Mouse (Mus musculus): ENCODE data around the gene Trpv2.

Trpv2 gene

DNA sequence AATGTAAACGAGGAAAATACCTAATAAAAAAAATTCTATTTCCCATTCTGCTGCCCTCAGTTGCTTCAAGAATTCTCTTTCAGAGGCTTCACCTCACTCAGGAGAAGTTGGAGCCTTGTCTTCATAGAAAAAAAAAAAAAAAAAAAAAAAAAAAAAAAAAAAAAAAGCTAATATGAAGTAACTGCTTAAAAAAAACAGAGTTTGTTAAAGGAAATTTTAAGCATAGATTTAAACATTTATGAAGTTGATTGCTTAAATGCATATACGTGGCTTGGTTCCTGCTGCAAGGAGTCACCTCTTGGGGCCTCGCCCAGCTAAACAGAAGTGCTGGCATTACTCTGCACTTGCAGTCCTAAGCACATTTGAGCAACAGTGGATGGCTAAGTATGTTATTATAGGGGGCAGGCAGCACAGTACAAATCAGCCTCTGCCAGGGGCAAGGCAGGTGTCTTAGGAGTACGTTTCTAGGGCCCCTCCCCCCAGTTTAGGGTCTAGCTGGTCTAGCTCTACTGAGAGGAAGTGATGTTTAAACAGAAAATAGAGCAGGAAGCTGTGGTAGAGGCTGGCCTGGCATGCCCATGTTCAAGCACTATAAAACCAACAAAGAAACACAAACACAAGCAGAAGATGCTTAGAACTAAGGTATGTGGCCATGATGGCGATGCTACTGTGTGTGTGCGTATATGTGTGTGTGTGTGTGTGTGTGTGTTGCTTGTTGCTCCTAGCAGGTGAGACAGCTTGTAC is at the start of gene Trpv2:
Trpv2 (plus strand) TSS at position 528 of the 744 bp plus-strand sequence.
- no peak for DNase-seq

DNA sequence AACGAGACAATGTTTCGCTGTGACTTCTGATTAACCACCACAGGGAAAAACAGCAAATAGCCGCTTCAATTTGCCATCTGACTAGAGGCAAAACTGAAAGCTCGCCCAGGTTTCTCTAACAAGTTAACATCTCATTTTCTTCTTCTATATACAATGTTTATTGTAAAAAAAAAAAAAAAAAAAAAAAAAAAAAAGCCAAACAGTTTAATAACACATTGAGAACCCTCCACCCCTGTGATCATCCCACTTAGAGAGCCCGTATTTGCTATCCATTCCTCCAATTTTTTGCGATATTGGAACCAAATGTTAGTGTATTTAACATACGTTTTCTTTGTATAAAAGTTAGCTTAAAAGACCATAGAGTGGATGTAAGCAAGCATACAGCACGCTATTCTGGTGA is 37.2 kb upstream of the Trpv2 start:
- DNase-seq, result no peak

DNA sequence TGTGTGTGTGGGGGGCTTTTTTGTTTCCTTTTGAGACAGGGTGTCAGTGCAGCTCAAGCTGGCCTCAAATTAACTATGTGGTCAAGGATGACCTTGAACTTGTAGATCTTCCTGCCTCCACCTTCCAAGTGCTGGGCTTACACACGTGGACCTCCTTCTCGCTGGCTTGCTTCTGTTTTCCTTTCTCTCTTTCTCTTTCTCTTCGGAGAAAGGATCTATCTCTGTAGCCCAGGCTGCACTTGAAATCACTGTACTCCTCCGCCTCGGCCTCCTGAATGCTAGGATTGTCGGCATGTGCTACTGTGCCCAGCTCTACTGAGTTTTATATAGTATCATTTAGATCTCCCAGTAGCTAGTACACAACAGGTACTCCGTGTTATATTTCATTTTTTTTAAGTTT is 36.7 kb upstream of the Trpv2 start:
- no peak for DNase-seq

DNA sequence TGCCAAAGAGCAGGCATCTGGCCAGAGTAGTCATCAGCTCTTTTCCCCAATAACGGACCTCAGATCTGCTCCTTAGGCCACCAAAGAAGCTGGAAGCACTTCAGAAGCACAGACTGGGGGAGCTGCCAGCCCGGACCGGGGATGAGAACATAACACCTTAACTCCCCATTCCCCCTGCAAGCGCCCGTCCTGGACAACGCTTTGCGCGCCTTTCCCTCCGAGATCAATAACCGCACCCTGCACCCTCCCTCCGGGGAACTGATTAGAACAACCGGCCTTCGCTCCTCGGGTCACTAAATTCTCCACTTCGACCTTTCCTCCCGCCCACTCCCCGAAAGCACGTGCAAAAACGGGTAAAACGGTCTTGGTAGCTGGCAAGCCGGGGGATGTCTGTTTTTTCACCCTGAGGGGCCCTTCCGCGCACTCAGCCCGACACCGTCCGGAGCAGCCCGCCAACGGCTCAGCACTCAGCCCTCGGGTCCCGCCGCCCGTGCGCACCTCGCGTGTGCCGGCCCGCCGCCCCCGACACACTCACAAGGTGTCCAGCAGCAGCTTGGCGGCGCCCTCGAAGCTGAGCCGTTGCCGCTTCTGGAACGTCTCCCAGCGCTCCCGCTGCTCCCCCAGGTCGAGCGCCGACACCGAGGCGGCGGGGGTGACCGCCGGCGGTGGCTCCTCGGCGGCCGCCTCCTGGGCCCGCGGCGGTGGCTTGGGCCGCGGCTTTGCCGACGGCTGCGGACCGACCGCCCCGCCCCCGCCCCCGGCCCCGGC is 35.8 kb upstream of the Trpv2 start:
- peak; percentile 54 for DNase-seq

DNA sequence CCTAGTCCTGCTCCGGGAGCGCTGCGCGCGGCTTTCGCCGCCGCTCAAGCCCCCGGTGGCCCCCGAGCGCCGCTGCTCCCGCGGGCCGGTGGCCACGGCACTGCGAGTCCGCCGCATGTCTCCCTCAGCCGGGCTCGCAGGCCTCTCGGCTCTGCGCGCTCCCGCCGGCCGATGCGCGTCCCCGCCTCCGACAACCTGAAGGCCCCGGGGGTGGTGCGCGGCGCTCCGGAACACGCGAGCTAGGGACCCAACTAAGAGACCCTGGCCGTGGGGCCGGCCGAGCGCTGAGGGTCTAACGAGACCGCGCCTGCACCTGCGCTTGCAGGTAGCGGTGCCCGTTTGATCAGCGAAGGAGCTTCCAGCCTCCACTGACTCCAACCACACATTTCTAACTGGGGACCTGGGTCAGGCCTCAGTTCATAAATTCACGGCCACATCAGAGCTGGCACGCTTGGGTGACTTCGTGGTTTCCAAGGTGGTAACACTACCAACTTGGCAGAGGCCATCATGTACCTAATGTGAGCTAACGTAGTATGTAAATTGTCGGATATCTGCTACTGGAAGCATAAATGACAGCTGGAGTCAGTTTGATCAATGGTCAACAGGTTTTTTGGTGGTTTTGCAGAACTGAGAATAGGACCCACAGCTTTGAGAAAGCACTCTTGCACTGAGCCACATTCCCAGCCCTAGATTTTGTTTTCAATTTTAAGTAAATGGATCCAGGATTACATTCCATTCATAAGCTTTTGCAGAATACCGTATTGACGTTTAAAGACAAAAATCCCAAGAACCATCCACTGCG is 35.0 kb upstream of the Trpv2 start, which contains the start of gene Cenpv:
Cenpv (minus strand) TSS at position 173 of the 802 bp plus-strand sequence.
- peak; percentile 82 for DNase-seq

DNA sequence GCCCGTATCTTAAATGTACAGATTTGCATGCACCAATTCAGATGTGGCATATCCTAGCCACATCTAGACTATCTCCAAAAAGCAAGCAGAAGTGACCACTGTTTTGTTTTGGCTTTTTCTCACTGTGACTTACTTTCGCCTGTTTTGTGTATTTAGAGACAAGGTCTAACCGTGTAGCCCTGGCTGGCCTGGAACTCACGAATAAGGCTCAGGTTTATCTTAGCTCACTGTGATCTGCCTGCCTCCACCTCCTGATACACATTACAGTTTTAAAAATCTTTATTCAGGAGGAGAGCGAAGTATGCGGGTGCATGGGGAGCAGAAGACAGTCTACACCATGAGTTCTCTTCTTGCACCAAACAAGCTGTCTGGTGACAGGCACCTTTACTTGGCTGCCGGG is 34.1 kb upstream of the Trpv2 start:
- no peak for DNase-seq

DNA sequence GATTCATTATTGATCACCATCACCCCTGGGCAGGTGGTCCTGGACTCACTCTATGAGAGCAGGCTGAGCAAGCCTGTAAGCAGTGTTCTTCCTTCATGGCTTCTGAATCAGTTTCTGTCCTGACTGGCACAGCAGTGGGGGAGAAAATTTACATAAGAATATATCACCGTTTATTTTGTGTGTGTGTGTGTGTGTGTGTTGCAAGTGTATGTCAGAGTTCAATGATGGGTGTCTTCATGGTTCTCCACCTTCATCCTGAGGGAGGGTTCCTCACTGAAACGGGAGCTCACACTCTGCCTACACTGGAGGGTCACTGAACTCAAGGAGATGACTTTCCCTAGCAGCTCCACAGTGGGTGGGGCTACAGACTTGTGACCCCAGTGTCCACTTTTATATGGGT is 33.3 kb upstream of the Trpv2 start:
- DNase-seq, result no peak

DNA sequence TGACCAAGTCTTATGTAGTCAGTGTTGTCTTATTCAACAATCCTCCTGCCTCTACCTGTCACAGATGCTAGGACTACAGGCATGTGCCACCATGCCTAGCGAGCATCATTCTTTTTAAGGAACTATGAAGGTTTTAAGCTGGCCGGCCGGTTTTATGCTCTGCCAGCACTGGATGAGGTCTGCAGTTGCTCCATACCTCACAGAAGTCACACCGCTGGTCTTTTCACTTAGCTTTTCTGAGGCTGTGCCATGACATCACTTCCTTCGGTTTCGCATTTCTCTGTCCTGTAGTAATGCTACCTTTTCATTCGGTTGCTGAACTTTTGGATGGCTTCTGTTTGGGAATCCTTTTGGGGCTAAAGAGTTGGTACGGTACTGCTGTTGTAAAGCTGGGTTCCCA is 32.7 kb upstream of the Trpv2 start:
- DNase-seq, result no peak

DNA sequence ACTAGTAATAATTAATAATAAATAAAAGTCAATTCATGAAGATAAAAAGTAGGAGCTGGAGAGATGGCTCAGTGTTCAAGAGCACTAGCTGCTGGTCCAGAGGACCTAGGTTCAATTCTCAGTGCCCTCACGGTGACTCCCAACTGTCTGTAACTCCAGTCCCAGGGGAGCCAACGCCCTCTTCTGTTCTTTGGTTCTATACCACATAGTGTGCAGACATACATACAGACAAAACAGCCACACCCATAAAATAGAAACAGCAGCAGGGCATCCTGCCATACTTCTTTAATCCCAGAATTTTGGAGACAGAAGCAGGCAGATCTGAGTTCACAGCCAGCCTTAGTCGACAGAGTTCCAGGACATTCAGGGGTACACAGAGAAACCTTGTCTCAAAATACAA is 30.3 kb upstream of the Trpv2 start:
- DNase-seq, result no peak

DNA sequence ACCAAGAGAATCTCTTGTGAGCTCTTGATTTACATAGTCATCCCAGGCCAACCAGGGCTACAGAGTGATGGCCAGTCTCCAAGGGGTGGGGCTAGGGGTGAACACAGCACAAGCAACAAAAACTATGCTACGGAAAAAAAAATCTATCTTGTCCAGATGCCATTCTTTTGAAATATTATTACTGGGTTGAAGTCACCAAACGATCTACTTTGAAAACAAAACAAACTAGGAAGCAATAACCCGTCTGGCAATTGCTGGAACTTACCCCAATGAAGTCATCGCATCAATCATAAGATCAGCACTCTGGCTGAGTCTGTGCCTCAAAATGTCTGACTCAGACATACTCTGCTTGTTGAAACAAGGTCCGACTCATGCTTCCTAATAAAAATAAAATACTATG is 24.5 kb upstream of the Trpv2 start:
- DNase-seq, result peak; percentile 87

DNA sequence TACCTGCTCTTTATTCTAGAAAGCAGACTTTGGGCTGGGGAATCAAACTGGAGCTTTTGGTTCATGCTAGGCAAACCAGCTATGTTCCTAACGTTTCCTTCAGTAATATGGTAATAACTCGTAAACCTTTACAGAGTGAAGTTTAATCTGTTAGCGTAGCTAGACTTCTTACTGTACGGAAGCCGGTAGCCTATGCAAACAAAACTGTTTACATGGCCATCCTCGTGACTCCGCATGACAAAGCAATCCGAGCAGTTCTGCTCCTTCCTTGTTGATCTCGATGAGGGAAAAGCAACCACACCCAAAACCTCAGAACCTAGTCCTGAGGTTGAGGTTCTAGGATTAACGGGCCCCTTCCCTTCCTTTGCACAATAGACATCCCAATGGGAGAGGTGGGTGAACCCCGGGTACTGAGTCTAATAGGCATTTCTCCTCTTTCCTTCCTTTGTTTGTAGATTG is 24.0 kb upstream of the Trpv2 start:
- DNase-seq, result peak; percentile 92

DNA sequence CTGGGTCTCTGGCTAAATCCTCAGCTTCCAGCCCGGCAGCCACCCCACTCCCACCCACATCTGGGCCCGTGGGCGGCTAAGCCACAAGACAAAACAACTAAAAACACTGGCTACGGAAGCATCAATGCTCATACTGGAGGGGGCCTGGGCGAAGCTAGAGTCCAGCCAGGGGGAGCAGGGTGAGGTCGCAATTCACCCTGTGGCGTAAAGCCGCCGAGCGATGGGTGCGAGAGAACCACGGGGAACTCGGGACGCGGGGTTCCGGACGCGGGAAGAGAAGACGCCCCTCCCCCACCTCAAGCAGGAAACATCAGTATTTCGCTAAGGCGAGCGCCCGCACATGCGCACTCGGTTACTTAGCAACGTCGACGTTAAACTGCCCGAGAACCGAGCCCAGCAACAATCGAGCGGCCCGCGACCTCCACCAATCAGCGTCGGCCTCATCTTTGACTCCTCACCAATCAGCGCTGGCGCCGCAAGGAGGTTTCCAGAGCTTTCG is 23.5 kb upstream of the Trpv2 start, which contains the start of gene Ubb:
Ubb (plus strand) TSS at position 445 of the 499 bp plus-strand sequence.
- DNase-seq, result peak; percentile 100

DNA sequence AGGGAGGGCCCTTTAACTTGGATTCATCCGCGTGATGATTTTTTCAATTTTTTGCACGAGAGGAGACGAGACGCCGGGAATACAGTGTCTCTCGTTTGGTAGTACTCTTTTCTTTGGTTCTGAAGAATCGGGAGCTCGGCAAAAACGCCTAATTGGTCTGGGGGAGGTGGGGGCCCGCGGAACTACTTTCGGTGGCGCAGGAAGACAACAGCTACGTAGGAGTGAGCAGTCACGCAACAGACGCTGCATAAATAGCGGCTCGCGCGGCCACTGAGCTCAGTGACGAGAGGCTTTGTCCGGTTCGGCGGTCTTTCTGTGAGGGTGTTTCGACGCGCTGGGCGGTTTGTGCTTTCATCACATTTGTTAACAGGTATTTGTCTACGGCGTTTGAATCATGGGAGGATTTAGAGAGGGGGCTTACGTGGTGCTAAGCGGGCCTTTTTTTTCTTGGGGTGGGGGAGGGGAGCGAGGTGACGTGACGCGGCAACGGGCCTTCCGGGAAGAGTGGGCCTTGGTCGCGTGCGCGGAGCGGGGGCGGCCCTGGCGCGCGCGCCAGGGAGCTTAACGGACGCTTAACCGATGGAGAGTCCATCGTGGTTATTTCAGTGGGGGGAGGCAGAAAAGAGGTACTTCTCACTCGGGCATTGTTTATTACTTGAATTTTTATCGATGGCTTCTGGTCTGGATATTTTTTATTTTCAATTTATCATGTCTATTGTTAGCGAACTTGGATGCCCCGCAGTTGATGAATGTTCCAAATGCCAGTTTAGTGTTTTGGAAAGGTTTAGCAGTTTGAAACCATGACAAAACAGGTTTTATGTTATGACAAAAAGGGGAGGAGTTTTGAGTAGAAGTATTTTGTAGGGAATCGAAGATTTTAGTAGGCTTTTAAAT is 22.8 kb upstream of the Trpv2 start:
- DNase-seq, result peak; percentile 94

DNA sequence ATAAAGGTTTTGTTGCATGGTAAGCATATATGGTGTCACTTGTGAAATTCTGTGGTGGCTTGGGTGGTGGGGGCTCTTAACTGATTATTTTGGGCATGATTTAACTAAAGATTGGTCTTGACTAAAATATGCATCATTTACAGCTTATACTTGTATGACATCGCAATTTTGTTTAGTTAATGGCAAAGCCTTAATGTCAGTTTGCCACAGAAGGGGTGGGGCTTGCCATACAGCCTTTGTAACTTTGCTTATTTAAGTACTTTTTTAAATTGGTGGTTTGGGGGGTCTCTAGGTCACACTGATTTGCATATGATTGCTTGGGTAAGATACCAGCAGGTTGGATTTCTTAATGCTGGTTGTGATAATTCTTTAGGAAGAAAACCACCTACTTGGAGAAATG is 21.1 kb upstream of the Trpv2 start:
- DNase-seq, result no peak

DNA sequence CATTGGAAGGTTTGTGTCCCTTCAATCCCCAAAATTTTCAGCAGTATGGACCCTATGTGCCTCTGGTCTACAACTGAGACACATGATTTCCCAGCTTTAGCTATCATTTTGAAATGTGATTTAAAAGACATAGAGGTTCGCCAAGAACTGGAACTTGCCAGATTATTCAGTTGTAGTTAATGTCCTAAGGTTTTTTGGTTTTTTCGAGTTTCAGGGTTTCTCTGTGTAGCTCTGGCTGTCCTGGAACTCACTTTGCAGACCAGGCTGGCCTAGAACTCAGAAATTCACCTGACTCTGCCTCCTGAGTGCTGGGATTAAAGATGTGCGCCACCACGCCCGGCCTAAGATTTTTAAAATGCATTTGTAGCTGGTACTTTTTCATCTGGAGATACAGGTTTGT is 20.7 kb upstream of the Trpv2 start:
- DNase-seq, result no peak

DNA sequence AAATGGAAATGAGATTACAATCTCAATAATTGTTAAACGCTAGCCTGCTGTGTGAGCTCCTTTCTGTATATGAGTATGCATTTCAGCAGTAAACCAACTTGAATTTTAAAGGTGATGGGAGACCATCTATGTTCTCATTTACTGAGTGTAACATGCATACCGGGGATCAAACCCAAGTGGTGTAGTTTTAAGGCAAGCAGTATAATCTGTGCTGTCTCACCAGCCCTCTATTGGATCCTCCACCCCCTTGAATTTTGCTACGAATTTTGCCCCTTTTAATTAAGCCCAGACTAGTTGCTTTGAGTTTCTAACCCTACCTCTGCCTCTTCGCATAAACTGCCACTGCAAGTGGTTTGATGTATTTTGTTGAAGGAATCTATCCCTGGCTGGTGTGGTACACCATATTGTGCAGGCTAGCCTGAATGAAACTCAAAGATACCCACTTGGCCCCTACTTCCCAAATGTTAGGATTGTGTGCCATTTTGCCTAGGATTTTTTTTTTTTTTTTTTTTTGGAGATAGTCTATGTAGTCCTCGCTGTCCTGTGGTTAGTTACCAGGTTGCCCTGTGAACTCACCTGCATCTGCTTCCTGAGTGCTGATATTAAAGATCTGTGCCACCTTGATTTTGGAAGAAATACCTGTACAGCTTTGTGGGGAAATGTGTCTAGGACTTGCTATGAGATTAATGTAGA is 20.0 kb upstream of the Trpv2 start:
- DNase-seq, result no peak

DNA sequence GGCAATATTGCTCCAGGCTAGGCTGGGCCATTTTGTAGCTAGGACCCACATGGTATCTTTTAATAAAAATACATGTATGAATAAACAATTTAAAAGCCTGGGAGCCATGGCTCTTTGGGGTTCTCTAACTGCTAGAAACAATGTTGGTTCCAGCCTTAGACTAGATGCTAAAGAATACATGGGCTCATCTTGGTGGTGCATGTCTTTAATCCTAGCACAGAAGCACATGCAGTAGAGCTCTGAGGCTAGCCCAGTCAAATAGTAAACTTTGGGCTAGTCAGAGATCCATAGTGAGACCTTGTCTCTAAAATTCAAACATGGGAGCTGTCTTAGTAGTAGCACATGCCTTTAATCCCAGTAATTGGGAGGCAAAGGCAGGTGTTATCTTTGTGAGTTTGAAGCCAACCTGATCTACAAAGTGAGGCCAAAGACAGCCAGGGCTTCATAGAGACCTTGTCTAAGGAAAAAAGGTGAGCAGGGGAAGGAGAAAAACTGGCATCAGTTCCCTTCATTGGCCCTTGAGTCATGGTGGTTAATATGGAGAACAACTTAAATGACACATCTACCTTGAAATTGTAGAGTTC is 19.3 kb upstream of the Trpv2 start:
- DNase-seq, result no peak

DNA sequence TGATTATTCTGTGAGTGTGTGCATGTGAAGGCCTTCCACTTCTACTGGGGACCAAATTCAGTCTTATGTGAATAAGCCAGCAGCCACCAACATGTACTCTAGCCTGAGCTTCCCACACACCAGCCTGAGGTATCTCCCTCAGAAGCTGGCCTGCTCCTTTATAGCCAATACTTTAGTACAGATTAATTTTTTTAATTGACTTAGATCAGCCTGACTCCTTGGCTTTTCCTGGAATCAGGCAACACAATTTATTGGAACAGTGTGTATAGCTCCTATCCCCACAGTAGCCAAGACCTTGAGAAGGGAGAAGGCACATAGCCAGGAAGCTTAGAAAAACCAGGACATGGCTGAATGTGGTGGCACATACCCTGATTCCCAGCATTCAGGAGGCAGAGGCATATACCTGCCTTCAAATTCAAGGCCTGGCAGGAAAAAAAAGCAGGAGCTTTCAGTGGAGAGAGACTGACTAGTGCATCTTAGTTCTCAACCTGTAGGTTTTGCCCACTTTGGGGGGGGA is 18.3 kb upstream of the Trpv2 start:
- DNase-seq, result no peak

DNA sequence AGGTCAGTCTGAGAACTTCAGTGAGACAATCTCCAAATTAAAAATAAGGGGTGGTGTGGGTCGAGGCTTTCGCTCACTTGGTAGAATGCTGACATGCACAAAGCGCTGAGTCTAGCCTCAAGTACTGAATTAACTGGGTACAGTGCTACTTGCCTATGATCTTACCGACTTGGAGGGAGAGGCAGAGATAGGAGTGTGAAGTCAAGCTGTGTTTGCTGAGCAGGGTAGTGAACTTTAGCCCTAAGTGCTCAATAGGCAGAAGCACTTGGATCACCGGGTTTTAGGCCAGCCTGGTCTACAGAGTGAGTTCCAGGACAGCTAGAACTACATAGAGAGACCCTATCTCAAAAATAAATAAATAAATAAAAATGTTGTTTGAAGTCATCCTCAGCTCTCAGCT is 17.1 kb upstream of the Trpv2 start:
- no peak for DNase-seq

DNA sequence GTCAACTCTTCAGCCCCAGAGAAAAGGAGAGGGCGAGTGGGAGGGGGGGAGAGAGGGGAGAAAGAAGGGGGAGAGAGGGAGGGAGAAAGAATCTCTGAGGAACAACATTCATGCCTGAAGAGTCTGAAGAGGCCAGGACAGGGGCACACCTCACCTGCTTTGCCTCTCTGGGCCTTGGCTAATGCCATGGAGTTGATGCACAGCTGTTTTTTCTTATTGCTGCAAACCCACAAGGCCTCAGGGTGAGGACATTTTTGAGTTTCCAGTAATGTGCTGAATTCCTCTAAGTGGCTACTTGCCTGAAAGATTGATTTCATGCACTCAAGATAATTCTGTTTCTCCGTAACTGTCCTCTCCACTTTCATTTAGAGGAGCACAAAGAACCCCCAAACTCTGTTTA is 16.1 kb upstream of the Trpv2 start:
- no peak for DNase-seq
